Mouse (Mus musculus) forebrain, postnatal 0 days (tissue): ENCODE results near the gene Rbm19. TPM values are rescaled to one million over a fixed set of nuclear protein-coding genes. Genes with fewer than 3 reads are reported as not detected.
"Not testable (repeated sequence)": the region's sequence is repeated elsewhere in the genome, so short reads cannot be mapped to it uniquely, and the experiment has no call there.

Source experiments
- ATAC-seq: fragments of 200-750 bp; cut with Nextera tagmentation; 2 replicates; pipeline ENCODE4 v1.8.0; 2017; ENCODE audit warnings: mild to moderate bottlenecking, moderate library complexity
- DNase-seq: peaks from one replicate; pipeline ENCODE4 v3.0.0-alpha.2; 2015
- H3K27ac ChIP-seq: fragments of 300-500 bp; sonication (generic); 2 replicates; pipeline ENCODE4 v1.5.1; 2014; ENCODE audit warnings: low read depth, mild to moderate bottlenecking, antibody characterized with exemption, low read length, moderate library complexity, mixed read lengths
- H3K27me3 ChIP-seq: fragments of 300-500 bp; sonication (generic); 2 replicates; pipeline ENCODE4 v1.6.1; 2014; ENCODE audit warnings: mild to moderate bottlenecking, low read length, mixed read lengths; ENCODE audit not compliant: insufficient read depth
- H3K36me3 ChIP-seq: fragments of 300-500 bp; sonication (generic); 2 replicates; pipeline ENCODE4 v1.6.1; 2014; ENCODE audit warnings: mild to moderate bottlenecking, moderate library complexity; ENCODE audit not compliant: insufficient read depth
- H3K4me1 ChIP-seq: fragments of 300-500 bp; sonication (generic); 2 replicates; pipeline ENCODE4 v1.6.1; 2014; ENCODE audit warnings: antibody characterized with exemption; ENCODE audit not compliant: insufficient read depth
- H3K4me2 ChIP-seq: fragments of 300-500 bp; sonication (generic); 2 replicates; pipeline ENCODE4 v1.6.1; 2014; ENCODE audit warnings: low read depth, mild to moderate bottlenecking, moderate library complexity
- H3K4me3 ChIP-seq: fragments of 300-500 bp; sonication (generic); 2 replicates; pipeline ENCODE4 v1.5.1; 2014; ENCODE audit warnings: low read depth, low read length, mixed read lengths
- H3K9ac ChIP-seq: fragments of 300-500 bp; sonication (generic); 2 replicates; pipeline ENCODE4 v1.6.1; 2014; ENCODE audit warnings: mild to moderate bottlenecking
- H3K9me3 ChIP-seq: fragments of 300-500 bp; sonication (generic); 2 replicates; pipeline ENCODE4 v1.6.1; 2016; ENCODE audit warnings: low read length
- CTCF ChIP-seq: sonication (generic); IDR thresholded peaks from 2 replicates; pipeline ENCODE4 v1.5.1; 2016; ENCODE audit warnings: antibody characterized with exemption, control low read depth, low read depth
- WGBS: fragments of 180-500 bp; shearing (Covaris S2); extraction: QIAGEN DNeasy Blood & Tissue Kit; methylation state at CpG from one replicate; pipeline ENCODE4 v1.1.7; 2014; 5-methylcytosine and 5-hydroxymethylcytosine counted together
- polyA plus RNA-seq: library from polyadenylated mRNA; unstranded; fragments of >200 nt; fragmentation: Nextera tagmentation; extraction: Ambion mirVana; gene quantifications from 2 replicates; pipeline ENCODE4 v1.2.1, GENCODE M21; 2015
- total RNA-seq: library from RNA; depleted of rRNA; stranded (reverse); fragments of >200 nt; gene quantifications from 2 replicates; pipeline ENCODE4 v1.2.3, GENCODE M21; 2014

Gene Rbm19
- total and polyA plus RNA-seq, 2 experiments from 2014 or later = 15.0 to 27.2 TPM

GRCm38 (mm10) chr5:120097042-120097441 lies 19.2 kb upstream of the Rbm19 start:
- Histone ChIP-seq H3K27me3 (peaks cover 1% of the 10 kb centered on the region; the same call in 1 of the 2 replicates), H3K4me2 (no peak overlapping the region), H3K4me1 (no peaks in the 10 kb centered on the region), H3K4me3 (no peak overlapping the region), H3K27ac (no peak overlapping the region), H3K9me3 (no peaks in the 10 kb centered on the region), H3K36me3 (no peaks in the 10 kb centered on the region), H3K9ac (no peak overlapping the region)
- 75% methylated on average over 9 of the region's 9 CpGs for WGBS
- no peak for TF ChIP-seq CTCF
- ATAC-seq (no peak), DNase-seq (no peak)

- no peaks in the 10 kb centered on the region; the same call in 1 of the 2 replicates for H3K27me3 ChIP-seq
- H3K4me2 ChIP-seq = no peak overlapping the region
- no peak for DNase-seq
- H3K9ac ChIP-seq = no peak overlapping the region
- ATAC-seq = no peak
- 86% methylated on average over 6 of the region's 6 CpGs for WGBS
- no peaks in the 10 kb centered on the region for H3K36me3 ChIP-seq
- H3K27ac ChIP-seq = no peak overlapping the region
- H3K4me1 ChIP-seq = no peaks in the 10 kb centered on the region
- TF ChIP-seq CTCF = no peak
- no peak overlapping the region for H3K4me3 ChIP-seq
- H3K9me3 ChIP-seq = no peaks in the 10 kb centered on the region
Measured at GRCm38 (mm10) chr5:120100814-120101213, 15.5 kb upstream of the Rbm19 start.

GRCm38 (mm10) chr5:120102097-120102496 lies 14.2 kb upstream of the Rbm19 start:
- Histone ChIP-seq H3K4me3 (no peak overlapping the region), H3K27ac (no peak overlapping the region), H3K27me3 (no peaks in the 10 kb centered on the region; the same call in 1 of the 2 replicates), H3K9me3 (no peaks in the 10 kb centered on the region), H3K4me2 (no peak overlapping the region), H3K9ac (no peak overlapping the region), H3K36me3 (no peaks in the 10 kb centered on the region), H3K4me1 (no peaks in the 10 kb centered on the region)
- TF ChIP-seq CTCF = no peak
- no peak for ATAC-seq
- DNase-seq = no peak
- WGBS = 90% methylated on average over 8 of the region's 8 CpGs

- WGBS = 18% methylated on average over 12 of the region's 12 CpGs
- Histone ChIP-seq H3K9me3 (no peaks in the 10 kb centered on the region), H3K4me1 (no peaks in the 10 kb centered on the region), H3K9ac (no peak overlapping the region), H3K27me3 (no peaks in the 10 kb centered on the region; the same call in 1 of the 2 replicates), H3K27ac (no peak overlapping the region), H3K4me3 (no peak overlapping the region), H3K4me2 (no peak overlapping the region), H3K36me3 (no peaks in the 10 kb centered on the region)
- TF ChIP-seq CTCF = peak; percentile 100
- DNase-seq (peak; percentile 84), ATAC-seq (no peak; the same call in 1 of the 2 replicates)
Measured at GRCm38 (mm10) chr5:120102732-120103131, 13.5 kb upstream of the Rbm19 start.

- no peaks in the 10 kb centered on the region; the same call in 1 of the 2 replicates for H3K27me3 ChIP-seq
- H3K9ac ChIP-seq = no peak overlapping the region
- WGBS = 75% methylated on average over 12 of the region's 12 CpGs
Measured at GRCm38 (mm10) chr5:120103458-120103857, 12.8 kb upstream of the Rbm19 start.

GRCm38 (mm10) chr5:120106424-120107073 lies 9.7 kb upstream of the Rbm19 start:
- peak; percentile 86 for TF ChIP-seq CTCF
- Histone ChIP-seq H3K4me1 (no peaks in the 10 kb centered on the region), H3K27me3 (no peaks in the 10 kb centered on the region; the same call in 1 of the 2 replicates), H3K4me3 (no peak overlapping the region), H3K9me3 (no peaks in the 10 kb centered on the region), H3K27ac (no peak overlapping the region), H3K36me3 (no peaks in the 10 kb centered on the region), H3K9ac (no peak overlapping the region), H3K4me2 (no peak overlapping the region)
- 28% methylated on average over 12 of the region's 12 CpGs for WGBS
- peak; percentile 72 for DNase-seq
- 0 out of 2 replicates have a peak, but pooled peaks have one; percentile 20 for ATAC-seq

More at GRCm38 (mm10) chr5:120103458-120103857, 12.8 kb upstream of the Rbm19 start:
- no peaks in the 10 kb centered on the region for H3K9me3 ChIP-seq
- TF ChIP-seq CTCF = no peak
- no peak overlapping the region for H3K4me2 ChIP-seq
- H3K4me3 ChIP-seq = no peak overlapping the region
- H3K27ac ChIP-seq = no peak overlapping the region
- no peaks in the 10 kb centered on the region for H3K36me3 ChIP-seq
- no peaks in the 10 kb centered on the region for H3K4me1 ChIP-seq
- no peak for DNase-seq
- no peak for ATAC-seq

- no peak for TF ChIP-seq CTCF
- H3K9ac ChIP-seq = no peak overlapping the region
- no peak overlapping the region for H3K27ac ChIP-seq
- no peaks in the 10 kb centered on the region for H3K27me3 ChIP-seq
- WGBS = 88% methylated on average over 12 of the region's 12 CpGs
- H3K36me3 ChIP-seq = peaks cover 7% of the 10 kb centered on the region; the same call in 1 of the 2 replicates
- no peaks in the 10 kb centered on the region for H3K9me3 ChIP-seq
- DNase-seq (no peak), ATAC-seq (no peak)
- H3K4me3 ChIP-seq = no peak overlapping the region
- no peak overlapping the region for H3K4me2 ChIP-seq
- H3K4me1 ChIP-seq = no peaks in the 10 kb centered on the region
Measured at GRCm38 (mm10) chr5:120114361-120114760, 1.9 kb upstream of the Rbm19 start.

GRCm38 (mm10) chr5:120117161-120117560 lies 896 bp downstream of the Rbm19 start:
- Histone ChIP-seq H3K36me3 (peaks cover 29% of the 10 kb centered on the region), H3K4me2 (peak overlapping the region; percentile 80), H3K4me3 (peak overlapping the region; percentile 93; the same call in 1 of the 2 replicates)
- not testable (repeated sequence) for H3K27me3 ChIP-seq, H3K27ac ChIP-seq, DNase-seq, H3K4me1 ChIP-seq, H3K9me3 ChIP-seq, ATAC-seq, H3K9ac ChIP-seq
- WGBS = 46% methylated on average over 3 of the region's 3 CpGs
